Mouse (Mus musculus): ENCODE data around the gene Kirrel3.

Gene Kirrel3

GRCm38 (mm10) chr9:34980516-34981265 is 495.0 kb downstream of the Kirrel3 start:
- DNase-seq (ENCODE audit: low spot score in 2 of 2): no peak

- DNase-seq (ENCODE audit: low spot score in 2 of 2): no peak
Observed at GRCm38 (mm10) chr9:34983513-34984462, 498.1 kb downstream of the Kirrel3 start.

GRCm38 (mm10) chr9:34986156-34986555 is 500.5 kb downstream of the Kirrel3 start:
- peak; percentile 29 to 46 for DNase-seq (ENCODE audit: low spot score in 2 of 2)

- DNase-seq (ENCODE audit: low spot score in 2 of 2): no peak
Observed at GRCm38 (mm10) chr9:34987422-34988148, 501.9 kb downstream of the Kirrel3 start.

GRCm38 (mm10) chr9:34988683-34989082 is 503.0 kb downstream of the Kirrel3 start:
- no peak for DNase-seq (ENCODE audit: low spot score in 2 of 2)

- no peak for DNase-seq (ENCODE audit: low spot score in 2 of 2)
Observed at GRCm38 (mm10) chr9:34992201-34992600, 506.5 kb downstream of the Kirrel3 start.

- peak; percentile 49 to 70 for DNase-seq (ENCODE audit: low spot score in 2 of 2)
Observed at GRCm38 (mm10) chr9:34993467-34994211, 507.9 kb downstream of the Kirrel3 start.

- no peak for DNase-seq (ENCODE audit: low spot score in 2 of 2)
Observed at GRCm38 (mm10) chr9:34995078-34995477, 509.4 kb downstream of the Kirrel3 start.

- peak; percentile 52 to 59 for DNase-seq (ENCODE audit: low spot score in 2 of 2)
Observed at GRCm38 (mm10) chr9:34995660-34996378, 510.1 kb downstream of the Kirrel3 start.

- DNase-seq (ENCODE audit: low spot score in 2 of 2): no peak
Observed at GRCm38 (mm10) chr9:34997880-34998865, 512.5 kb downstream of the Kirrel3 start.

- DNase-seq (ENCODE audit: low spot score in 2 of 2): no peak
Observed at GRCm38 (mm10) chr9:35004113-35004512, 518.4 kb downstream of the Kirrel3 start.

GRCm38 (mm10) chr9:35007697-35008341 is 522.1 kb downstream of the Kirrel3 start:
- no peak for DNase-seq (ENCODE audit: low spot score in 2 of 2)

GRCm38 (mm10) chr9:35016762-35017161 is 531.1 kb downstream of the Kirrel3 start:
- DNase-seq (ENCODE audit: low spot score in 2 of 2): no peak

- peak; percentile 72 to 74 for DNase-seq (ENCODE audit: low spot score in 2 of 2)
Observed at GRCm38 (mm10) chr9:35017563-35017962, 531.9 kb downstream of the Kirrel3 start.

- DNase-seq (ENCODE audit: low spot score in 2 of 2): no peak
Observed at GRCm38 (mm10) chr9:35018056-35018455, 532.4 kb downstream of the Kirrel3 start.

GRCm38 (mm10) chr9:35019372-35019771 is 533.7 kb downstream of the Kirrel3 start:
- peak; percentile 44 to 70 for DNase-seq (ENCODE audit: low spot score in 2 of 2)

GRCm38 (mm10) chr9:35020015-35020653 is 534.4 kb downstream of the Kirrel3 start:
- DNase-seq (ENCODE audit: low spot score in 2 of 2): no peak

- DNase-seq (ENCODE audit: low spot score in 2 of 2): no peak
Observed at GRCm38 (mm10) chr9:35021744-35022143, 536.0 kb downstream of the Kirrel3 start.

All from right cerebral cortex, postnatal 36 days (tissue).